Mouse (Mus musculus) T-helper 17 cell (primary cell): Measurements from ENCODE around the gene Dusp19.

Experiments
- in situ Hi-C, 2 experiments: fragments of 300-600 bp; cut with MboI, MseI; formaldehyde crosslinking; loops; 1 replicate in 1 of 2; 2 replicates in 1 of 2; pipeline ENCODE4 v1.15.1; 2025; ENCODE audit warnings: high pct_unique_total_duplicates in 2 of 2

Gene Dusp19

GRCm38 (mm10) chr2:80616854-80617737 lies at the start of gene Dusp19, which contains the start of gene Nup35:
Gene Dusp19 (plus strand): TSS chr2:80617045.
Gene Nup35 (plus strand): TSS chr2:80617236.
- in situ Hi-C loops, result loop anchor here in 1 of 2 experiments (25.0 kb wide), 1 partner anchor 1355 kb away; the partner anchor contains the start of gene Itga4

GRCm38 (mm10) chr2:80567411-80567810 lies 49.4 kb upstream of the Dusp19 start:
- in situ Hi-C loops, result no loop called here

- in situ Hi-C loops, result loop anchor here (5.0 to 10.0 kb wide), 2 partner anchors 64 to 67 kb away; no protein-coding TSS in a partner anchor
Observed at GRCm38 (mm10) chr2:80570656-80571055, 46.2 kb upstream of the Dusp19 start.

- in situ Hi-C loops, result loop anchor here in 1 of 2 experiments (10.0 kb wide), 1 partner anchor 58 kb away; no protein-coding TSS in a partner anchor
Observed at GRCm38 (mm10) chr2:80577286-80577685, 39.6 kb upstream of the Dusp19 start.

GRCm38 (mm10) chr2:80579253-80579891 lies 37.5 kb upstream of the Dusp19 start:
- in situ Hi-C loops, result loop anchor here in 1 of 2 experiments (10.0 kb wide), 1 partner anchor 55 kb away; no protein-coding TSS in a partner anchor

GRCm38 (mm10) chr2:80580311-80580961 lies 36.4 kb upstream of the Dusp19 start:
- in situ Hi-C loops, result no loop called here

- in situ Hi-C loops, result no loop called here
Observed at GRCm38 (mm10) chr2:80581043-80581711, 35.7 kb upstream of the Dusp19 start, which contains the start of gene Nckap1. Gene Nckap1 (minus strand): TSS chr2:80581380.

- in situ Hi-C loops, result no loop called here
Observed at GRCm38 (mm10) chr2:80582356-80582755, 34.5 kb upstream of the Dusp19 start.

GRCm38 (mm10) chr2:80594215-80594918 lies 22.5 kb upstream of the Dusp19 start:
- in situ Hi-C loops, result no loop called here

- in situ Hi-C loops, result no loop called here
Observed at GRCm38 (mm10) chr2:80596960-80597359, 19.9 kb upstream of the Dusp19 start.

- in situ Hi-C loops, result loop anchor here in 1 of 2 experiments (25.0 kb wide), 1 partner anchor 1338 kb away; the partner anchor contains the start of gene Itga4
Observed at GRCm38 (mm10) chr2:80599850-80600249, 17.0 kb upstream of the Dusp19 start.

- in situ Hi-C loops, result loop anchor here in 1 of 2 experiments (25.0 kb wide), 1 partner anchor 1338 kb away; the partner anchor contains the start of gene Itga4
Observed at GRCm38 (mm10) chr2:80600611-80601010, 16.2 kb upstream of the Dusp19 start.

- in situ Hi-C loops, result loop anchor here in 1 of 2 experiments (25.0 kb wide), 1 partner anchor 1340 kb away; the partner anchor contains the start of gene Itga4
Observed at GRCm38 (mm10) chr2:80602756-80603155, 14.1 kb upstream of the Dusp19 start.

GRCm38 (mm10) chr2:80603771-80604426 lies 12.9 kb upstream of the Dusp19 start:
- in situ Hi-C loops, result loop anchor here in 1 of 2 experiments (25.0 kb wide), 1 partner anchor 1342 kb away; the partner anchor contains the start of gene Itga4

GRCm38 (mm10) chr2:80612286-80612685 lies 4.6 kb upstream of the Dusp19 start:
- in situ Hi-C loops, result loop anchor here in 1 of 2 experiments (25.0 kb wide), 1 partner anchor 1350 kb away; the partner anchor contains the start of gene Itga4

- in situ Hi-C loops, result loop anchor here in 1 of 2 experiments (25.0 kb wide), 1 partner anchor 1350 kb away; the partner anchor contains the start of gene Itga4
Observed at GRCm38 (mm10) chr2:80612796-80613195, 4.0 kb upstream of the Dusp19 start.

GRCm38 (mm10) chr2:80618991-80619390 lies 2.1 kb downstream of the Dusp19 start:
- in situ Hi-C loops, result loop anchor here in 1 of 2 experiments (25.0 kb wide), 1 partner anchor 1357 kb away; the partner anchor contains the start of gene Itga4

- in situ Hi-C loops, result loop anchor here in 1 of 2 experiments (25.0 kb wide), 1 partner anchor 1360 kb away; the partner anchor contains the start of gene Itga4
Observed at GRCm38 (mm10) chr2:80621921-80622320, 5.1 kb downstream of the Dusp19 start.

GRCm38 (mm10) chr2:80624523-80624922 lies 7.7 kb downstream of the Dusp19 start:
- in situ Hi-C loops, result loop anchor here in 1 of 2 experiments (25.0 kb wide), 1 partner anchor 1362 kb away; the partner anchor contains the start of gene Itga4
